17 mouse cellular contexts compared by ENCODE assay signal in genomic region chr19:37963421-37963820, GRCm38 (mm10).
A peak's percentile ranks its signal among the peaks of the same experiment; 100 is the strongest.
DNase-seq lines count a peak whose midpoint lies in the region; ATAC-seq and TF ChIP-seq lines count a peak whose summit lies in the region.
"Had no signal": no experiment of that assay in that cellular context is flagged by ENCODE, and none has a peak within 500 bp of the region (broad histone marks: within the 10 kb centered on the region; RNA-seq: fewer than 3 reads in every experiment).

No protein-coding gene starts in this region.

- intact Hi-C loops in heart, adult 2 months (cut with DNase I): no loop called here

- no peak for TF ChIP-seq EP300 in heart, adult 2 months (IDR thresholded peaks at IDR 0.05; ENCODE audit: insufficient read depth, low read depth, low read length)

- WGBS in heart, adult 2 months: 79% methylated on average over 5 of the region's 5 CpGs

- no peaks in the 10 kb centered on the region for H3K79me2 ChIP-seq in heart, adult 2 months (replicated peaks; ENCODE audit: control insufficient read depth, insufficient read depth, low read length)

- 0 out of 2 replicates have a peak, but pooled peaks cover 2% of the 10 kb centered on the region for H3K27me3 ChIP-seq in heart, adult 2 months (ENCODE audit: control insufficient read depth, insufficient read depth, low read length)
- H3K27me3 ChIP-seq: limb, embryonic 13.5 days; midbrain, embryonic 12.5 days; neural tube, embryonic 13.5 days had no signal

- DNase-seq in heart, adult 8-10 months (ENCODE audit: low spot score): peak; percentile 7
- DNase-seq in heart, adult 2 months: no peak
- peak; percentile 61 for DNase-seq in 416B (ENCODE audit: low read depth)
- DNase-seq in layer of hippocampus, adult 11-12 months (ENCODE audit: low spot score): no peak
- DNase-seq in gastrocnemius, adult 8-10 months (ENCODE audit: low spot score in 2 of 2): no peak
- DNase-seq: adrenal gland, adult 2 months; cerebellum, adult 9-10 months; gastrocnemius, adult 2 months; kidney, adult 11 months; lung, postnatal 4 days; spleen, adult 18-20 months; thymus, postnatal 25 days had no signal

- no peaks in the 10 kb centered on the region for H3K36me3 ChIP-seq in heart, adult 2 months (ENCODE audit: control insufficient read depth, insufficient read depth, low read length)
- H3K36me3 ChIP-seq: midbrain, embryonic 12.5 days; neural tube, embryonic 13.5 days had no signal

- H3K4me1 ChIP-seq in heart, adult 2 months (ENCODE audit: control insufficient read depth, insufficient read depth, low read length): no peaks in the 10 kb centered on the region; the same call in 1 of the 2 replicates
- no peaks in the 10 kb centered on the region for H3K4me1 ChIP-seq in brown adipose tissue, adult 24 weeks (ENCODE audit: control insufficient read depth, insufficient read depth, insufficient read length, low read length)
- H3K4me1 ChIP-seq: limb, embryonic 13.5 days; midbrain, embryonic 12.5 days; neural tube, embryonic 13.5 days had no signal

- H3K9ac ChIP-seq in heart, adult 2 months (ENCODE audit: low read depth, low read length): no peak overlapping the region
- H3K9ac ChIP-seq: limb, embryonic 13.5 days; midbrain, embryonic 12.5 days; neural tube, embryonic 13.5 days had no signal

- no peak for TF ChIP-seq CTCF in heart, adult 2 months (IDR thresholded peaks at IDR 0.05)

- TF ChIP-seq POLR2A in heart, adult 2 months (IDR thresholded peaks at IDR 0.05; ENCODE audit: insufficient read depth, low read depth, low read length): no peak

- ATAC-seq in monocyte, adult 5-6 weeks (replicated peaks; ENCODE audit: insufficient number of reproducible peaks, low FRiP score, low TSS enrichment, poor library complexity, severe bottlenecking): peak; percentile 70

- no peak overlapping the region; the same call in 1 of the 2 replicates for H3K27ac ChIP-seq in heart, adult 2 months
- peak overlapping the region; percentile 31; the same call in 1 of the 2 replicates for H3K27ac ChIP-seq in brown adipose tissue, adult 24 weeks (replicated peaks; ENCODE audit: low read depth, low read length)
- H3K27ac ChIP-seq: gastrocnemius, adult 2 months; limb, embryonic 13.5 days; midbrain, embryonic 12.5 days; neural tube, embryonic 13.5 days had no signal

- H3K4me3 ChIP-seq in heart, adult 2 months: no peak overlapping the region
- no peak overlapping the region for H3K4me3 ChIP-seq in brown adipose tissue, adult 24 weeks (ENCODE audit: insufficient read depth, low read depth, low read length)
- H3K4me3 ChIP-seq: gastrocnemius, adult 2 months; limb, embryonic 13.5 days; midbrain, embryonic 12.5 days; neural tube, embryonic 13.5 days had no signal

Comparison
In these comparisons a context has a peak if more than half of its experiments do, and no peak if none do; other contexts are left out.
1. DNase-seq: peak in heart, adult 8-10 months (single experiment) and 416B (single experiment); none in heart, adult 2 months (0 of 2), layer of hippocampus, adult 11-12 months (single experiment) and gastrocnemius, adult 8-10 months (0 of 2).